Mouse (Mus musculus) ovary, postnatal 36 days (tissue): ENCODE measurements around the gene Olfml2a.
A peak's percentile ranks its signal among the peaks of the same experiment; 100 is the strongest.

ENCODE experiments used
- DNase-seq: peaks from one replicate; pipeline ENCODE4 v3.0.0; 2022; ENCODE audit warnings: low spot score, mixed read lengths

Olfml2a gene

DNA sequence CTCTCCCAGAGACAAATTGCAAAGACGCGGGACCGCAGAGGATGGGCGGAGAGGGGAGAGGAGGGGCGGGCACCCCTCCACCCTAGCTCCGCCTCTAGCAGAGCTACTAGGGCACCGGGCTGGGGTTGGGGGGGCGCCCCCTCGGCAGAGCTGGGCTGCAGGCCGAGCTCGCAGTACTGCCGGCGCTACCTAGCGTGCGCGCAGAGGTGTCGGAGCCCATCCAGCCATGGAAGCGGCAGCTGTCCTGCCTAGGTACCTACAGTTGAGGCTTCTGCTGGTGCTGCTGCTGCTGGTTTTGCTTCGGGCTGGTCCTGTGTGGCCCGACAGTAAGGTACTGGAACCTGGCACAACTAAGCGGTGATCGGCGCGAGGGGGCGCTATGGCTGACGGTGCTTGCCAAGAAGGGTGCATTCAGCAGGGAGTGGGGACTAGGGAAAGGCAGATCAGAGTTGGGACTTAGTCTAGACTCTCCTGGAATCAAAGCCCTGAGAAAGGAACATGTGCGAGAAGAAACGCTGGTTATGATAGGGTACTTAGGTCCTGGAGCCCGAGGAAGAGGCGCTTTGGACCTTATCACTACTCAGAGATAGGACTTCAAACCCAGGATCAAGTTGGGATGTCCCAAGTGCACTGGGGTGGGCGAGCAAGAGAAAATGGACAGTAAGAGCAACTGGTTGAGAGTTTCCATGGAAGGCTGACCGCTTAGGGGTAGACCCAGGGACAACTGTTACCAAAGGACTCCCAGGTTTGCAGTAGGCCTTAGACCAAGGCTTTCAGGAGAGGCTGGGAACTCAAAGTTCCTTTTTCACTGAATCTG lies at the start of gene Olfml2a:
Gene Olfml2a, plus strand, starts transcription at position 128 of the 817 bp plus-strand sequence.
- DNase-seq: peak; percentile 81

DNA sequence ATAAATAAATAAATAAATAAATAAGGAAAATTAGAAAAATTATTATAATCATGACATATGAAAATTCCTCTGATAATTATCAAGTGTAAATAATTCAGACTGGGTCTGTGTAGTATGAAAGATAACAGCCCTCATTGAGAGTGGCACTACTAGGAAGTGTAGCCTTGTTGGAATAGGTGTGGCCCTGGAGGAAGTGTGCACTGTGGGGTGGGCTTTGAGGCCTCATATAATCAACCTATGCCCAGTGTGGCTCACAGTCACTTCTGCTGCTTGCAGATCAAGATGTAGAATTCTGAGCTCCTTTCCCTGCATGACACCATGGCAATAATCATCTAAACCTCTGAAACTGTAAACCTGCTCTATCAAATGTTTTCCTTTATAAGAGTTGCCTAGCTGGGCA lies 28.9 kb upstream of the Olfml2a start:
- DNase-seq: no peak

DNA sequence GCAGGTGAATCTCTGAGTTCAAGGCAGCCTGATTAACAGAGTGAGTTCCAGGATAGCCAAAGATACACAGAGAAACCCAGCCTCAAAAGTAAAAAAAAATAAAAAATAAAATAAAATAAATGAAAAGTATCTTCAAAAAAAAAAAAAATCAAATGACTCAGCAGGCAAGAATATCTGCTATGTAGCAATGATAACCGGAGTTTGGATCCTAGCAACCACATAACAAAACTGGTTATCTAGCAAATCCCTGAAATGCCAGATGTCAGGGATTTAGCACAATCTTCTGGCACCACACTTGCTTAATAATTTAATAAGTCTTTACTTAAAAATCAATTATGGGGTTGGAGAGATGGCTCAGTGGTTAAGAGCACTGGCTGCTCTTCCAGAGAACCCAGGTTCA lies 27.5 kb upstream of the Olfml2a start:
- no peak for DNase-seq

DNA sequence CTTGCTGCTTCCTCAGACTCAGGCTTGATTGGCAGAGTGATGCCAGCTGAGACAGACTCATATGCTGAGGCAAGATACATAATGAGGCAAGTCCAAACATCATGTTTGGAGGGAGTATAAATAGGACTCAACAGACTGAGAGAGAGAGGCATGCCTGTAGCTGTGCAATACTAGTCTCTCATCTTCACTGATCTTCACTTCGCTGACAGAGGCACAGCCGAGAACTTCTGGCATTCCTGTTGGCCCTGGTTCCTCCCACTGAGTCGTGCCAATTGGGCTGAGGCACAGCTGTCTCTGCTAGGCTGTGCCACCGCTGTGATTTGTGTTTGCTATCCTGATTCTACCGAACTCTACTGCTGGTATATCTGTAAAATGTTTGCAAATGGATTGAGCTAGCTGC lies 25.7 kb upstream of the Olfml2a start:
- peak; percentile 17 for DNase-seq

DNA sequence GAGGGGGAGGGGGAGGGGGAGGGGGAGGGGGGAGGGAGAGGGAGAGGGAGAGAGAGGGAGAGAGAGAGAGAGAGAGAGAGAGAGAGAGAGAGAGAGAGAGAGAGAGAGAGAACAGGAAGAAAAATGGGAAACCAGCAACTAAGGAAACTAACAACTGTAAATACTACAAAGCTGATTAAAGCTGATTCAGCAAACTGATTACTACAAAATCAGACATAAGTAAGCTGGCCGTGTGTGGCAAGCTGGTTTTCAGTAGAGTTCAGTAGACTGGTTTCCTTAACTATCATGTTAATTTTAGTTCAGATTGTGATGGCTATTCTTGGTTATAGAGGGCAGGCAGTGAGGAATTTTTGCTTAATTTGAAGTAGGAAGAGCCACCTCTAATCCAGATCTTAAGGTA lies 23.2 kb upstream of the Olfml2a start:
- DNase-seq: no peak

DNA sequence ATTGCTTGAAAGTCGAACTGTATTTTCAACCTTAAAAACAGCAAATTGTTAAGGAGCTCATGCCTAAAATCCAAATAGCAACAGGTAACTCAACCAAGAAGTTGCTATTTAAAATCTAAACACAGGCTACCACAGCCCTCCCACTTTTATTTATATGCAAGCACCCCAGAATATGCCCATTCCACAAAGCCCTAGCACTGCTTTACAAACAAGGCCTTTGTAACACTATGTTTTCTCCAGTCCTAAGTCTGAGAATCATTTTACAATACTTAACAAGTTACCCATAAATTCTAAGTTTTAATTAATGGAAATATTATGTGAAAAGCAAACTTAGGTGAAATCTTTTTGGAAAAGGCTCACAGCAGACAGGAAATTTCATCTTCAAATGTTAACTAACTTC lies 17.3 kb upstream of the Olfml2a start:
- no peak for DNase-seq

DNA sequence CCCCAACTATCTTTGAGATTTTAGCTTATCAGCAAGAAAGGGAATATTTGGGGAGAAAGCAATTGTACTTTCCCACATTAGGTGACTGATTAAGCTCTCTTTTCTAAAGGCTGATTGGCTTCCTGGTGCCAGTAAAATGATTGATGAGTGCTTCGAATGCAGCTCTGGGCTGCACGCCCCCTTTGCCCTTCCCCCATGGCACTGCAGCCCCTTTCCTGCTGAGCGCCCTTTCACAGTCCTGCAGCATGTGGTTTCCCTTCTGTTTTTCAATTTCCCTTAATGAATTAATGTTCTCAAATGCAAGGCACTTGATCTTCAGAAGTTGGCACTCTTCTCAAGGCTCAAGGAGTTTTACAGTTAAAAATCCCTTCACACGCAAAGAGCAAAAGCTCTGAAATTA lies 16.8 kb upstream of the Olfml2a start:
- no peak for DNase-seq

DNA sequence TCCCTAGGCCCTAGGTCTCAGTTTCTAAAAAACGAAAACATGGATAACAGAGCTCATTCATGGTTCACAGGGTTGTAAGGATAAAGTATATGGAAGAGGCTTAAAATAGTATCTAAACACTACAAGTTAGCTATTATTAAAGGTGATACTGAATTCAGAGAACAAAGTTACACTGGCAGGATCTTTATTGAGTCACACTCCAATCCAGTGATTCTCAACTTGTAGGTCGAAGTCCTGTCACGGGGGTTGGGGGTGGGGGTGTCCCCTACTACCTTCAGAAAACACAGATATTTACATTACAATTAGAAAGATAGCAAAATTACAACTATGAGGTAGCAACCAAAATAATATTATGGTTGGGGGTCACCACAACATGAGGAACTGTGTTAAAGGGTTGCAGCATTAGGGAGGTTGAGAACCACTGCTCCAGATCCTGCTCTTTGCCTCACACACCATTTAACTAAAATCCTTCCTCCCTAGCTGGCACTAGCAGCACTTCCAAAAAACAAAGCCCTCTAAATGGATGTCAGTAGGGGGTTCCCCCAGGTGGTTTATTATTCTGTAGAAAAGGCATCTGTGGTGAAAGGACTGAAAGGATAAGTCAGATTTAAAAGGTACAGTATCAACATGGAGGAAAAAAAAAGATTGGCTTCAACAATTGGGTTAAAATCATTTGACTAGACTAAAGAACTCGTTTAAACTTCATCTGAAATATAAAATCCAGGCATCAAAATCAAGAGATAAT lies 14.7 kb upstream of the Olfml2a start:
- DNase-seq: no peak

DNA sequence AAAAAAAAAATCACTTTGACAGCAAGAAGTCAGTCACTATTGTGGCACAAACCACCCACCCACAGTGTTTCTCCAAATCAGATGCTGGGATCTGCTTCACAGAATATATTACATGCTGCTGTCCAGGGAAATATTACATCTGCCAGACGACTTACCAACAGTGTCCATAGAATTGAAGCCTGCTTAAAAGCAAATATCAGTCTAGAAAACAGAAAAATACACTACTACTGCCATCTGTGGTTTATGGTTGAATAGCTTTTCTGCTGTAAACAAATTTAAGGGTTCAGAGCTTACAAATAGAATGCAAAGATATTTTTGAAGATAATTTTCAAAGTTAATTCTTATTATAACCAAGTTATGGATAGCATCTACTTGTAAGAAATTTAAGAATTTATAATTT lies 10.4 kb upstream of the Olfml2a start:
- no peak for DNase-seq

DNA sequence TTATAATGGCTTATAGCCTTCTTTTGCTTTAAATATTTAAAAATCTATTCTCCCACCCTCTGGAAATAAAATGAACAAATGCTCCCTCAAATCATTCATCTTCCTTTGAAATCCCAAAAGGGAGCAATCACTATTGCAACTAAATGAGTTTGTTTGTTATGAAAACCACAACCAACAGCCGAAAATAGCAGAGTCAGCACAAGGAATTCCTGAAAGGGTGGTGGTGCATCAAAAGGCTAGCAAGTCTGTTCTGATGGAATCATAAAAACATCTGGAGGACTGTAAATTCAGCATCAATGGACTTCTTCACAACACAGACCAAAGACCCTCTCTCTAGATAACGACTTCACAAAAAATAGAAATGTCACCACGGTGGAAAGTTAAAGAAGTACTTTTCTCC lies 8.3 kb upstream of the Olfml2a start:
- no peak for DNase-seq

DNA sequence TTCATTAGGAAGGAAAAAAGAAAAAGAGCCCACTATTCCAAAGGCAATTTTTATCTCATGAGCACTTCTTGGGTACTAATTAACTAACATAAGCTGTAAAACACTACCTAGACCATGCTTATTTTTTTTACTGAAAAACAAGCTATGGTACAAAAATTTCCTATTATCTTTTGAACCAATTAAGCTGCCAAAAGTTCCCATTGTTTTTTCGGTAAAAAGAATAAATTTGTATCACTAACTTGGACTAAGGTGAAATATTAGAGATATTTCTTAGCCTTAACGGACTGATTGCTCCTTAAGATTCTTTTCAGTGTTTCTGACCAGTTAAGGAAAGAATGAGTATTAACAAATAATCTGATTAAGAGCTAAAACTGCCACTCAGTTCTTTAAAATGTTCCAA lies 7.9 kb upstream of the Olfml2a start:
- DNase-seq: no peak

DNA sequence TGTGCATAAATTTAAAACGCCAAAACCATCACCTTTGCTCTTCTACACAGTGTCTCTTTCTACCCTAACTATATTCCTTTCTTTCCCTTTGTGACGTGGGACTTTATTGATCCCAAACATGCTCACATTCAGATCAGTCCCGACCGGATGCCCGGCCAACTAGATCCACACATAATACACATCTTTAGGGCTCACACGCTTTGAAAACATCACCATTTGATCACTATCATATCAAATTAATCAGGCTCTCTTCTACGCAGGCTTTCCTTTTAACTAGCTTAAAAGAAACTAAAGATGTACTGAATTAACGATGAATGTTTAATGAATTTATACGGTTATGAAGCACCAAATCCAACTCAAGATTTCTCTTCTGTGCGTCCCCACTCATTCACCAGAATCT lies 7.2 kb upstream of the Olfml2a start:
- no peak for DNase-seq

DNA sequence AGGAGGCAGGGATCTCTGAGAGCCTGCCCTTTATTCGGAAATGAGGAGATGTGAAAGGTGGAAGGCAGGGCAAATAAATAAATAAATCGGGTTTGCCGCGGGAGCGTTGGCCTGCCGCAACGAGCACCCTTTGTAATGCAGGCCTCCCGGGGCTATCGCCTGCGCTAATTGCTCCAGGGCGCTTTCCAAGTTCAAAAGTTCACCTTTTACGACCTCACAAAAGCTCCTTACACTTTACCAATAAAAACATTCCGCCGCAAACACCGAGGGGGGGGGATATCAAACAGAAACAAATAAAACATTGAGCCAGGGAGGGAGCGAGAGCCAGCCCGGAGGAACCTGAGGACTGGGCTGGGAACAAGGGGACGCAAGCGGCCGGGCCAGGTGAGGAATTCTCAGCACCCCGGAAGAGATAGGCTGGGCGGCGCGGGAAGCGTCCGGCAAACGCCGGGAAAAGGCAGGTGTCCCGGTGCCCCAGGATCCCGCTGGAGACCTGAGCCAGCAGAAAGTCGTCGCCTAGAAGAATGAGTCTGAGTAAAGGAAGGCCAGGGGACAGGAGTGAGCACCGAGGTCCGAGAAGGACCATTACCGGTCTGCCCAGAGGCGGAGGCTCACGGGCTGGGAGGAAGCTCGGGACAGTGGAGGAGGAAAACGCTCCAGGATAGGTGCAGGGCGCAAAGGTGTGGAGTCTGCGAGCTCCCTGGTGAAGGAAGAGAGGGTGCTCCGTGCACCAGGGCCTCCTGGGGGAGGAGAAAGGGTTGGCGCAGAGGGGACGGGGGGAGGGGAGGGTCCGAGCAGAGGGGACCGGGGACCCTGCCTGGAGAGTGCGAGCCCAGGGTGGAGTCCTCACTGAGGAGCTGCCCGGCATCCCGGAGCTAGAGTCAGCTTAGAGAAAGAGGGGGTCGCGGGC lies 6.4 kb upstream of the Olfml2a start:
- peak; percentile 39 for DNase-seq

DNA sequence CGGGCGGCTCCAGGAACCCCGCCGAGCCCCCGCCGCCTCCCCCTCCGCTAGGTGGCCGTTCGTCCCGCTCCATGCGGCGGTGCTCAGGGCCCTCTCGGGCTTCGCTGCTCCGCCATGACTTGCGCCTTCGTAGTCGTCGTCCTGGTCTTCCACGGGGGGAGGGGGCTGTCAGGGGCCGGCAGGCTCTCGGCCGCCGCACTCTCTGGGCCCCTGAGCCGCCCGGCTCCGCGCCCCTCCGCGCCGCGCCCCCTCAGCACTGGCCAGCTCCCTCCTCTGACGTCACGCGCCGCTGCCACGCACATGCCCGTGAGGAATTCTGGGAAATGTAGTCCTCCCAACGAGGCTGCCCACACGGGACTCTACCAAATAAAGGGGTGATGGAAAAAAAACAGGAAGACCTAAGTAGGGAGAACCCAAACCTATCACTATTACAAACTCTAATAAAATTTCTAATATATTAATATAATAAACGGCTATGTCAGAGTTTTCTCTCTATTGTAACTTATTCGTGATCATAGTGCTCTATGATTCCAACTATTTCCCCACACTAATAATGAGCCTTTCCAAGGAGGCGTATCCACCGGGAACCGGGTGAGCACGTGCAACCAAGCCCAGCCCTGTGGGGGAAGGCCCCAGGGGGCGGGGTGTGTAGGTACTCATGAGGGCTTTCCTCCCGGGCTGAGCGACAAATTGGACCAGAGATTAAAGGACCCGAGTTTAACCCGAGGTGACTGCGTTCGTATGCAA lies 5.5 kb upstream of the Olfml2a start:
- peak; percentile 90 for DNase-seq

DNA sequence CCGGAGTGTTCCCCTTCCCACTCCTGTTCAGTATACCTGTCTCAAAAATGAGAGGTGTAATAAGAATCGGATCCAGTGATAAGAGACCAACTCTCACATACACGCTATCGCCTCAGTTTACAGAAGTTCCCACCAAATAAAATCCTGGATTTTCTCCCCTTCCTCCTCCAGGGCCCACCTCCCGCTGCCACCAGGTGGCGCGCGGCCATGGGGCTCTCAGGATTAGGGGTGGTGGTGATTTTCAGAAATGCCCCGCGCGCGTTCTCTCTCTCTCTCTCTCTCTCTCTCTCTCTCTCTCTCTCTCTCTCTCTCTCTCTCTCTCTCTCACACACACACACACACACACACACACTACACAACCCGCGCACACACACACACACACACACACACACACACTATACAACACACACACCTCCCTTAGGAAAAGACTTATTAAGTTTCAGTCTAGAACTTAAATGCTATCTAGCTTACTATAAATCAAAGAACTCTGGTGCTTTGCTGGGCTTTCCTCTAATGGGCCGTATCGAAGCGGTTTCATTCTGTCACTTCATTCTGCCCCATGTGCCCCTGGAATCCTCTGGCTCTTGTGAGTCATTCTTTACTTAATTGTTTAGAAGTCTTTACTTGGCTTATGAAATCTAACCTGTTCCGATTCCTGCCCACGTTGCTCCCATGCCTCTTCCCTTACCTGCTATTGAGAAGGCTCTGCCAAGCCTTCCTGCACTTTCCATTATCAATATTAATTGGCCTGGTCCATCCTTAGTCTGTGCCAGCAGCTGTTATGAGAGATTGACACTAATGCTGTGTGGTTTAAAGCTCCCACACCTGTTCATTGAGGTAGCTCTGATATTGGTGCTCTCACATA lies 4.4 kb upstream of the Olfml2a start, which contains the start of gene Nr6a1:
Gene Nr6a1, minus strand, starts transcription at position 574 of the 865 bp plus-strand sequence.
- DNase-seq: peak; percentile 72

DNA sequence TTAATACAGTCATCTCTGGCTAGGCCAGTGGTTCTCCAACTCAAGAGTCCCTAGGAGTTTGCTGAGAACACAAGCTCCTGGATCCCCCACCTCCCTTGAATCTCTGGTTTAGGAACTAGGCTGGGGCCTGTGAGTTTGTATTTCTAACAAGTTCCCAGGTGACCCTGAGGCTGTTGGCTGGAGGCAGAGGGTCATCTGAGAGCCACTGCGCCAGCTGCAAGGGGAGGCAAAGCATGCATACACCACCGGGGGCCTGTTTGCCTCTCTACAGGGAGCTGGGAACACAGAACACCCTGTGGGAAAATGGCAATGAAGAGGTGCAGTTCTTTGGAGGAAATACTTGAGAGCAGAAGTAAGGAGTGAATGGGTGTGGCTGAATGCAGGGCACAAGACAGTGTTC lies 1.5 kb upstream of the Olfml2a start:
- no peak for DNase-seq

DNA sequence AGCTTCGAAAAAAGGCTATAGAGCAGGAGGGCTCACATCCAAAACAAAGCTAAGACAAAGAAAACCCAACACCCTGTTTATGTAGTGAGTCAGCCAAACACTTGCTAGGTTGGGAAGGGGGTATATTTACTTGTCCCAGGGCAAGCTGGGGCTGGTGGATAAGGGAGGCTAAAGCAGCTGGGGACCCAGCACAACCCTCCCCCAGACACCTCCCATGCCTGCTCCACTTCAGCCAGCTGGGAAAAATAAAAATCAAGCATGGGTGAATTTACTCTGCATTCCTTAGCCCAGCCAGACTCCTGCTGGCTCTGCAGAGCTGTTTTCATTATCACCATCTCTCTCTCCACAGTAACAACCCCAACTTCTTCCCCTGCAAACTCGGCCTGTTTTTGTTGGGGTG lies 2.2 kb downstream of the Olfml2a start:
- no peak for DNase-seq

DNA sequence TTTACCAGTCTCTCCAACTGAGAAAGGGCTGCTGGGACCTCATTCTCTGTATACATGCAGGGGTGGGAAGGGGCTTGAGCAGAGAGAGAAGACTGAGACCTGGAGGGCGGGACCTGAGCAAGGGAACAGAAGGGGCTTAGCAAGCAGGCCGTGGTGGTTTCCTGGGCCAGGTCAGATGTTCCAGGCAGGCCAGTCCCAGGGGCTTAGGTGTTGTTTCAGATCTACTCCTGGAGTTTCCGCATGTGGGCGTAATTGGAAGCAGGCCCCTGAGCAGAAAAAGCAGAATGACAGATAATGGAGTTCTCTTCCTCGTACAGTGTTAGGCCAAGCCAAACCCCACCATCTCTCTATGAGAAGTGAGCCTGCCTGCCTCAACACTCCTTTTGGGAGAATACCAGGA lies 3.2 kb downstream of the Olfml2a start:
- no peak for DNase-seq

DNA sequence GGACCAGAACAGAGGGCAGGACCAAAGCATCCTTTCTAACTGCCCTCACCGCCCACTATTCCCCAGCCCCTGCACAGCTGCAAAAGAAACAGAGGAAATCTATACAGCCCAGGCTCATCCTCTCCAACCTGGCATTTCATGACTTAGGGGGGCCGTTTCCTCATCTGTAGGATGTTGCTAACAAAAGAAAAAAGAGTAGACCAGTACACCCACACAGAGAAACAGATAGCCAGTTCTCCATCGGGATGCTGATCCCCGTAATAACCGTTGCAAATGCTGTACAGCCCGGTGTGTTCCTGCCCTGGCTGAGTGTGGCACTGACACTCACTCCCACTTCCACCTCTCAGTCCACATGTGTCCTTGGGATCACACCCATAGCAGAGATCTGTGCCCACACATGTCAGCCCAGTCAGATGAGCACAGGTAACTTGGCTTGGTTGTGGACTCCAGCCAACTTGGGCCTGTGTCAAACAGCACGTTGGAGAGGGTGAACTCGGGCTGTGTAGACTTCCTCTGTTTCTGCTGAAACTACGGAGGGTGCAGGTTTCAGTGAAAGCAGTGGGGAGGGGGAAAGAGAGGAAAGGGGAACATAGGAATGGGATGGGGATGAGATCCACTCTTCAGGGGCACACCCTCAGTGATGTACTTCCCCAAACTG lies 5.1 kb downstream of the Olfml2a start:
- no peak for DNase-seq

DNA sequence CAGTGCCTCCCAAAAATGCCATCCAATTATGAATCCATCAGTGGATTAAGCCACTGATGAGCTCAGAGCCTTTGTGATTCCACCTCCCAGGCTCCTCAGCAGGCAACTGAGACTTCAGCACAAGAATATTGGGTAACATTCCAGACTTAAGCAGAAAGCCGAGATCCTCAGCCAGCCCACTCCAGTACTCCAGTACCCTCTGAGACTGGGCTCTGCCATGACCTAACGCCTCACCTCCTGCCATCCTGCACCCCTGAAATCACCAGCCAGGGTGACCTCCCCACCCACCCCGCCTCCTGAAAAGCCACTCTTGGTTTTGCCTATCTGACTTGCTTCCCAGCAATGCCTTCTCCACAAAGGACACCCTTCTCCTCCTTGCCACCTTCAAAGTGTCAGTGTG lies 5.6 kb downstream of the Olfml2a start:
- no peak for DNase-seq
